Mouse (Mus musculus) lung, postnatal 14 days (tissue): ENCODE measurements around the gene Ddx51.
A peak's percentile ranks its signal among the peaks of the same experiment; 100 is the strongest.

Source experiments
- DNase-seq: peaks from one replicate; pipeline ENCODE4 v3.0.0; 2021

Ddx51 gene

GRCm38 (mm10) chr5:110652719-110653648 is at the start of gene Ddx51, which contains the start of gene Noc4l:
TSS of gene Ddx51 (plus strand) at chr5:110653451.
TSS of gene Noc4l (minus strand) at chr5:110653417.
- DNase-seq: peak; percentile 98

DNA sequence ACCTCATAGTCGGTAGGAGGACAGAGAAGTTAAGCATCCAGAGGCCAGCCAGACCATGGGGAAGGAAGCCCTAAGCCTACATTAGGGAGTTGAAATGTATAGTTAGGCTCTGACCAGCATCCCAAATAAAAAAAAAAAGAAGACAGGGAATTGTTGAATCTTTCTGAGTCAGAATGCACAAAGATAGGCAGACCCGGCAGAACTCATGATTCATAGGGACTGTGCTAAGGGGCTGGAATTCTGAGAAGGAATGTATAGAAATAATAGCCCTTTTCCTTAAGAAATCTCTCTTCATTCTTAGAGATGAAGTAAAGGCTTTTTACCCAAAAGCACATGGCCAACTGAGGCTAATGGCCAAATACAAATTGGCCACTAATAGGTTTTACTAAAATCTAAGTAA is 48.9 kb upstream of the Ddx51 start:
- DNase-seq: no peak

DNA sequence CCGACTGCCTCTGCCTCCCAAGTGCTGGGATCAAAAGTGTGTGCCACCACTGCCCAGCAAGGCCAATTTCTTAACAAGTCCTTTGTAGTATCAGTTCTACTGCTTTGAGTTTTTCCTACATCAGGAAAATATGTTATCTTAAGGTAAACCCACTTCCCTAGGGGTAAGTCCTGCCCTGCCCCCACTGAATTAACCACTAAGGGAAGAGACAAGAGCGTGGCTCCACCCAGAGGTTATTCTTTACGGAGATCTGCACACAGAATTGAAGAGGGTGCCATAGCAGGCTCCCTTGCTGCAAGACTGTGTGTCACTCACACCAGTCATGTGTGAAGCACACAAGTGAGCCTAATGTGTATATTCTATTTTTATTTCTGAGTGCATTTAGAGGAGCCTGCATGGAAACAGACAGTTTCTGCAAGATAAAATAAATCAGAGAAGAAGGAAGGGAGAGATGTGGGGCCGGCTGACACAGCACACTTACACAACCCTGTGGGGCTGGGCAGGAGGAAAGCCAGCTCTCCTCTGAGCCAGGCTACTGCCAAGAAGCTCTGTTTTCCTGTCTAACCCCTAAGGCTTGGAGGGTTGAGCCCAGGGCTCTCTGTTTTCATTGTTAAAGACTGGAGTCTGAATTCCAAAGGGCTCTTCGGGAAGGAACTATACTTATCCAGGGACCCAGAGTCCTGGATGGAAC is 47.6 kb upstream of the Ddx51 start:
- no peak for DNase-seq

GRCm38 (mm10) chr5:110607767-110608166 is 45.5 kb upstream of the Ddx51 start:
- DNase-seq: peak; percentile 22

- DNase-seq: no peak
These were observed 44.9 kb upstream of the Ddx51 start for GRCm38 (mm10) chr5:110608336-110608735.

GRCm38 (mm10) chr5:110608941-110609340 is 44.3 kb upstream of the Ddx51 start:
- DNase-seq: no peak

GRCm38 (mm10) chr5:110609425-110609824 is 43.8 kb upstream of the Ddx51 start:
- no peak for DNase-seq

GRCm38 (mm10) chr5:110609868-110610267 is 43.4 kb upstream of the Ddx51 start:
- no peak for DNase-seq

DNA sequence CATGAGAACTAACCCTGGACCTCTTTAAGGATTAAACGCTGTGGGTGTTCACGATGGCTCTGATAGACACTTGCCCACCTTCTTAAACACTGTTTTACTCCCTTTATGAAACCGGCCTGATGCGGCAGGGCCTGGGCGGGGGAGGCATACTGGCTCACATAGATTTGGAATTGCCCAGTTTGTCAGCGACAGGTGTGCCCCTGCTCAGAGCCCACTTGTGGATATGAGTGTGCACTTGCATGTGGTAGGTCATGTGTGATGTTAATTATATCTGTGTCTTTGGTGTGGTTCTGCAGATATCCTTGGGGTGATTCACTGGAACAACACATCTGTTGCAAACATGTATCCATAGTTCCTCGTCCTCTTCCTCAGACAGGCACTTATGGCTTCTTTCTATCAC is 42.8 kb upstream of the Ddx51 start:
- no peak for DNase-seq

- DNase-seq: no peak
These were observed 41.7 kb upstream of the Ddx51 start for GRCm38 (mm10) chr5:110611435-110612158.

- no peak for DNase-seq
These were observed 34.0 kb upstream of the Ddx51 start for GRCm38 (mm10) chr5:110619226-110619625.

- no peak for DNase-seq
These were observed 28.9 kb upstream of the Ddx51 start for GRCm38 (mm10) chr5:110624319-110624718.

GRCm38 (mm10) chr5:110627351-110627750 is 25.9 kb upstream of the Ddx51 start:
- no peak for DNase-seq

DNA sequence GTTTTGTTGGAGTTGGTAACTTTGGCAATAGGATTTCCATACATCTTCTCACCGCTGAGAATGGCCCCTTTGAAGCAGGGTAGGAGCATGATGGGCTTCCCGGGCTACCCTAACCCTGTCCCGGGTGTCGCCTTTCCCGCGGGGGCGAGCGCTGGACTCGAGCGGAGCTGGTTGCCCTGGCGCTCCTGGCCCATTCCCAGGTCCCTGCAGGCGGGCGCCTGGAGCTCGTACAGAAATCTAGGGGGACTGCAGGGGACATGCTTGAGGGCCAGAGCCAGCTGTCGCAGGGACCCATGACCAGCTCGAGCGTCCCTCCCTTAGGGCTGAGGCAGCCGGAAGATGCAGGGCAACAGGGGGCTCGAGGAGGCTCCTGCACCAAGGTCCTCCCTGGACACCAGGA is 25.1 kb upstream of the Ddx51 start:
- no peak for DNase-seq

DNA sequence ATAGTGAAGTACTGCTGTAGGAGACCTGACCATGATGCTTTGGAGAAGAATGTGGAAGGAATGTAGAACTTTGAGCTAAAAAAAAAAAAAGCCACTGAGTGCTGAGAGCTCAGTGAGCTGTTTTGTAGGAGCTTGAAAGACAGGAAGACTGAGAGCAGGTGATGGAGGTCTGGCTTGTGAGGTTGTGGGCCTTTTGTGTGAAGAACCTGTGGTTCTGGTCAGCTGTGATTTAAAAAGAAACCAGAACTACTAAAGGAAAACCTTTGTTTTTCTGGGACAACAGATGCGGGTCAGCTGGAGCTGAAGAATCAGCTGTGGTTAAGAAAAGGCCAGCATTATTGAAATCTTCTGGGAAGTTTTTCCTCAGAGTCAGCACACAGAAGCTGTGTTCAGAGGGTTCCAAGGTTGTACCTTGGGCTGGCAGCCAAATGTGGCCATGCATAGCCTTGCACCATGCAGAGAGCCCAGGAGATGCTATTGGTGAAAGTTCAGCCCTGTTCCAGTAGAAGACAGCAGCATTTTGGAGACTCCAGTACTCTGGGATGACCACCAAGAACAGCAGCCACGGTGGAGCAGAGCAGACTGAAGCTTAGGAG is 23.6 kb upstream of the Ddx51 start:
- no peak for DNase-seq

DNA sequence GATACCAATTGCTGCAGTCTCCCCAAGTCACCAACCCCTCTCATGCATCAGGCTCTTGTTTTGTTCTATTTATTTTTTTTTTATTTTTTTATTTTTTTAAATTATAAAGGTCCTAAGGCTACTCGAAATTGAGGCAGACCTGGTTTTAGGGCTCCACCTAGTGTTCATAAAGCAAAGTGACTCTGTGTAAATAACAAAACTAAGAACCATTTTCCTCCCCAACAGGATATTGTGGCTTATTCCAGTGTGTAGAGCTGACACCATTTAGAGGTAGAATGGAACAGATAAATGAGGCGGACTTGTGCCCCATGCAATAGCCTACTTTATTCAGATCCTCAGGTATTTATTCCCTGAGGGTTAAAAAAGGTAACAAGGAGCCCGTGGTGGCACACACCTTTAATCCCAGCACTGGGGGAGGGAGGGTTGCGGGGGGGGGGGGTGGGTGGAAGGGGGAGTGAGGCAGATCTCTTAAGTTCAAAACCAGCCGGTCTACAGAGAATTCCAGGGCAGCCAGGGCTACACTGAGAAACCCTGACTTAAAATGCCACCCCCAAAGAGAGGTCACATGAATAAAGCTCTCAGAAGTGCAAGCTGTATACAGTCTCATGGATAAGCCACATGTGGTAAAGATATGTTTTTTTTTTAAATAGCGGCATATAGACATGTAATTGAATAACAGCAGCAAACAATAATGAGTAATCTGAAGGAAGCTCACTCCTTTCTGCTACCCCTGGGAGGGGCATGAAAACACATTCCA is 17.1 kb upstream of the Ddx51 start:
- DNase-seq: peak; percentile 34

DNA sequence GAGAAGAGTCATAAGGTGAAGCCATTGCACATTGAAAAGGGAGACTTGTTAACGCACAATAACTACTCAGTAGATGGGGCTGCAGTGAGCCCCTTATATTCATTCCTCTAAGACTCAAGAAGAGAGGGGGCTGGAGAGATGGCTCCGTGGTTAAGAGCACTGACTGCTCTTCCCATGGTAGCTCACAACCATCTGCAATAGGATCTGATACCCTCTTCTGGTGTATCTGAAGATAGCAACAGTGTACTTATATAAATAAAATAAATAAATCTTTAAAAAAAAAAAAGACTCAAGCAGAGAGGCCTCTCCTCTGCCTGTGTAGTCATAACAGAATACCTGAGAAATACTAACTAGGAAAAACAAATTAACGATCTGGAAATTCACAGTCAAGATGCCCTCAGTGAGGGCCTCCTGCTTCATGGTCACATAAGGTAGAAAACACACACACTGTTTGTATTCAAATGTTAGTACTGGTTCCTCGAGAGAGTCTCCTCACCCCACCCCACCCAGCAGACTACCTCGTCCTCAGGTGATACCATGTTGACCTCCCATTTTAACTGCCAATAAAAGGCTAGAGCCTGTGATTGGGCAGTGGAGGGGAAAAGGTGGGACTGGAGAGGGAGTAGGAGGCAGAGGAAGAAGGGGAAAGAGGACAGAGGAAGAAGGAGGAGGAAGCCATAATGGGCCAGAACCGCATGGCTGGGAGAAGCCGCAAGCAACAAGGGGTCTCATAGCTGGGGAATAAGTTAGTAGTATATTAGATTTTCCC is 14.8 kb upstream of the Ddx51 start:
- DNase-seq: no peak

- DNase-seq: peak; percentile 77
These were observed 13.8 kb upstream of the Ddx51 start for GRCm38 (mm10) chr5:110639459-110639858.

- DNase-seq: no peak
These were observed 6.9 kb upstream of the Ddx51 start for GRCm38 (mm10) chr5:110646377-110646776.

DNA sequence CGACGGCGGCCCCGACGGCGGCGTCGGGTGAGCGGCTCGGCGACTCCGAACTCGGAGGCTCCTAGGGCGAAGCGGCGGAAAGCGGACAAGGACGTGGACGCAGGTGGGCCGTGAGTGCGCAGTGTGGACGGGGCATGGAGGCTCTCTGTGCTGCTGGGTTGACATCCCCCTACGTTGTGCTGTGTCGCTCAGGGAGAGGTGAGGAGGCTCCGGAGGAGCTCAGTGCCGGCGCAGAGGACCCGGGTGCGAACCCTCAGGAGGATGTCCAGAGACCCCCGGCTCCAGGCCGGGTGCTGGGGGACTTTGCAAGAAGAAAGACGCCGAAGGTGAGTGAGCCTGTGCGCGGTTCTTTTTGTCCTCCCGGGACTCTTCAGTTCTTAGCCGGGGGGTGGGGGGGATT is 435 bp downstream of the Ddx51 start:
- no peak for DNase-seq

GRCm38 (mm10) chr5:110659682-110660081 is 6.4 kb downstream of the Ddx51 start:
- DNase-seq: no peak
